Mouse (Mus musculus) embryonic fibroblast, embryonic 13.5 days (primary cell): Measurements from ENCODE around the gene Faf2.

Source experiments
- CTCF ChIP-seq: IDR thresholded peaks from 2 replicates; pipeline ENCODE4 v1.5.1; 2011; ENCODE audit warnings: mild to moderate bottlenecking, control low read depth, low read length, moderate library complexity, borderline replicate concordance; ENCODE audit not compliant: insufficient read depth
- POLR2A ChIP-seq: IDR thresholded peaks from 2 replicates; pipeline ENCODE4 v1.6.1; 2011; ENCODE audit warnings: low read depth, mild to moderate bottlenecking, control low read depth, low read length, moderate library complexity

DNA sequence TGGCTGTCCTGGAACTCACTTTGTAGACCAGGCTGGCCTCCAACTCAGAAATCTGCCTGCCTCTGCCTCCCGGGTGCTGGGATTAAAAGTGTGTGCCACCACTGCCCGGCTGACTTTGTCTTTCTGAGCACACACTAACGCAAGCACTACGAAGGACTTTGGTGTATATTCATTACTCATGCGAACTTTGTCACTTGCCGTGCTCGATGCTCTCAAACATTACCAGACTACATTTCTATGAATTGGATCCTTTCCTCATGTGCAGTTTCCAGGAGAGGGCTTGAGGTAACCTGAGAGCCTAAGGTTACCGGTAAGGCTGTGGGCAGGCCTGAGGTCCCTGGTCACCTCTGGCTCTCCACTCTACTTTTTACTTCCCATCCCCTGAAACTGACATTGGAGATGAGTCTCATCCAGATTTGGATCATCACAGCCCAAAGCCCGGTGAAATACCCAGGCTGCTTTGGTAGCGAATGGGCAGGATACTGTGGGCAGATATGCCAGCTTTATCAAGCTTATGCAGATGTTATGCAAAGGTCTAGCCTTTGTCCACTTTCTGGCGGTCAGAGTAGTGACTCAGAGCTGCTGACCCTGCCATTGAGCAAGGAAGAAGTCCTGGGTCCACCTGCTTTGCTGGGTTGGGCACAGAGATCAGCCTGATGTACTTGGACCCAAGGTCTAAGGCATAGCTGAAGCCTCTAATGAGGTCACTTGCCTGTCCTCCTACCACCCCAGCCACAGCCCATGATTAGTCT, 74.1 kb downstream of the Faf2 start:
- TF ChIP-seq POLR2A: no peak
- TF ChIP-seq CTCF: no peak
